Mouse (Mus musculus): ENCODE results near the gene Dctn2. TPM values are rescaled to one million over a fixed set of nuclear protein-coding genes. Genes with fewer than 3 reads are reported as not detected.
A peak's percentile ranks its signal among the peaks of the same experiment; 100 is the strongest.

Dctn2 gene
- total and polyA plus RNA-seq, 3 experiments = 66.3 to 91.9 (median 79.1) TPM

DNA sequence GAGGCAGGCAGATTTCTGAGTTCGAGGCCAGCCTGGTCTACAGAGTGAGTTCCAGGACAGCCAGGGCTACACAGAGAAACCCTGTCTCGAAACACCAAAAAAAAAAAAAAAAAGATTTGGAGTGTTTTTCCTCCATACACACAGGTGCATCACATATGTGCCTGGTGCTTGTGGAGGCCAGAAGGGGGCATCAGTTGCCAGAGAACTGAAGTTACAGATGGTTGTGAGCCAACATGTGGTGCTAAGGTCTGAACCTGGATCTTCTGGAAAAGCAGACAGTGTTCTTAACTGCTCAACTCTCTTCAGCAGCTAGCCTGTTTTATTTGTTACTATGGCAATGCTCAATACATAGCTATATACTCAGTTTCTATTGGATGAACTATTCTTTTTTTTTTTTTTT is 13.6 kb downstream of the Dctn2 start:
- no peak overlapping the region for H3K4me3 ChIP-seq (replicated peaks in 1 of 3; ENCODE audit: low read depth in 2 of 3, low read length in 2 of 3, poor library complexity in 1 of 3)
- no peak overlapping the region for H3K27ac ChIP-seq (ENCODE audit: insufficient read depth, low read depth)
- no peak for TF ChIP-seq ZKSCAN1 (IDR thresholded peaks at IDR 0.05; ENCODE audit: borderline replicate concordance, low read depth, low read length)
- TF ChIP-seq ZC3H11A (IDR thresholded peaks at IDR 0.05; ENCODE audit: low read depth, low read length) = no peak
- no peak for TF ChIP-seq MAFK (IDR thresholded peaks at IDR 0.05; ENCODE audit: insufficient replicate concordance, low read length)
- no peak for TF ChIP-seq KAT2A (IDR thresholded peaks at IDR 0.05; ENCODE audit: insufficient replicate concordance, low read length)
- TF ChIP-seq CTCF (conservative IDR thresholded peaks at IDR 0.05 in 1 of 2, IDR thresholded peaks at IDR 0.05 in 1 of 2; ENCODE audit: low read depth in 2 of 2, low read length in 2 of 2) = no peak
- no peak for TF ChIP-seq CHD1 (IDR thresholded peaks at IDR 0.05; ENCODE audit: low read depth, low read length)
- TF ChIP-seq RCOR1 (conservative IDR thresholded peaks at IDR 0.05; ENCODE audit: low read depth, low read length) = no peak
- TF ChIP-seq NRF1 (IDR thresholded peaks at IDR 0.05; ENCODE audit: low read depth, low read length) = no peak
- TF ChIP-seq MXI1 (IDR thresholded peaks at IDR 0.05; ENCODE audit: low read depth, low read length) = no peak
- no peak for TF ChIP-seq E2F4 (IDR thresholded peaks at IDR 0.05; ENCODE audit: insufficient replicate concordance, low read depth, low read length)
- TF ChIP-seq MEF2A (IDR thresholded peaks at IDR 0.05; ENCODE audit: borderline replicate concordance, low read depth, low read length) = no peak
- no peak for TF ChIP-seq SMC3 (IDR thresholded peaks at IDR 0.05; ENCODE audit: low read depth, low read length)
- TF ChIP-seq MAZ (IDR thresholded peaks at IDR 0.05; ENCODE audit: low read depth, low read length) = no peak
- TF ChIP-seq IRF4 (IDR thresholded peaks at IDR 0.05; ENCODE audit: low read depth, low read length) = no peak
- TF ChIP-seq CHD2 (IDR thresholded peaks at IDR 0.05; ENCODE audit: low read length) = no peak
- TF ChIP-seq BHLHE40 (IDR thresholded peaks at IDR 0.05; ENCODE audit: low read depth, low read length) = no peak
- no peak for TF ChIP-seq TBP (conservative IDR thresholded peaks at IDR 0.05; ENCODE audit: low read depth, low read length)
- TF ChIP-seq USF1 (IDR thresholded peaks at IDR 0.05; ENCODE audit: low read depth, low read length) = no peak
- no peak overlapping the region for H3K4me2 ChIP-seq (ENCODE audit: insufficient read depth, low read depth, poor library complexity, severe bottlenecking)
- no peaks in the 10 kb centered on the region for H3K4me1 ChIP-seq (ENCODE audit: control insufficient read depth in 1 of 2, insufficient read depth in 2 of 2)
- H3K36me3 ChIP-seq (replicated peaks in 1 of 2; ENCODE audit: control insufficient read depth in 1 of 2, insufficient read depth in 1 of 2, low read length in 1 of 2) = peaks cover 78 to 97% of the 10 kb centered on the region in 2 experiments
- no peak for DNase-seq (ENCODE audit: extremely low read depth)
- H3K79me2 ChIP-seq (replicated peaks; ENCODE audit: control insufficient read depth, extremely low read depth, insufficient read depth, poor library complexity, severe bottlenecking) = no peaks in the 10 kb centered on the region
- H3K9ac ChIP-seq (ENCODE audit: insufficient read depth, low read depth) = no peak overlapping the region
- peaks cover 2% of the 10 kb centered on the region for H3K9me3 ChIP-seq (replicated peaks; ENCODE audit: low read length)
- in situ Hi-C loops (cut with MboI; ENCODE audit: low pct_ligation_motif_present, low pct_unique_long_range_greater_than_20kb, low sequenced_read_pairs) = no loop called here
- H3K27me3 ChIP-seq (replicated peaks) = no peaks in the 10 kb centered on the region
- dilution Hi-C loops (cut with MboI; ENCODE audit: extremely low pct_ligation_motif_present, extremely low pct_unique_long_range_greater_than_20kb, low sequenced_read_pairs) = no loop called here

DNA sequence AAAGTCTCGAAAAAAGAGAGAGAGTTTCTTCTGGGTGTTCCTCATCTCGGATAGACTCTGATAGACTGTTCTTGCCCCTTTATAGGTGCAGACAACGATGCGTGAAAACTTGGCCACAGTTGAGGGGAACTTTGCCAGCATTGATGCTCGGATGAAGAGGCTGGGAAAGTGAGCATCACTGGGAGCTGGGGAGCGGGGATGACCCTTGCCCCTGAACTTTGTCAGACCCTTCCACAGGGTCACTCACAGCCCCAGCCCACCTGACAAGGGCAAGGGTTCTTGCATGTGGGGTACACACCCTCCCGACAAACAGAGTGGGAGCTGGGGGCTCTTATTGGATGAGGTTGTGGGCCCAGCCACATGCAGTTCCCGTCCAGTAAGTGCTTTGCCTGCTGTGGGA is 15.1 kb downstream of the Dctn2 start:
- Histone ChIP-seq H3K4me1 (ENCODE audit: control insufficient read depth in 1 of 2, insufficient read depth in 2 of 2) (no peaks in the 10 kb centered on the region; a peak in 1 of 4 replicates), H3K4me3 (replicated peaks in 1 of 3; ENCODE audit: low read depth in 2 of 3, low read length in 2 of 3, poor library complexity in 1 of 3) (no peak overlapping the region), H3K79me2 (replicated peaks; ENCODE audit: control insufficient read depth, extremely low read depth, insufficient read depth, poor library complexity, severe bottlenecking) (no peaks in the 10 kb centered on the region), H3K4me2 (ENCODE audit: insufficient read depth, low read depth, poor library complexity, severe bottlenecking) (no peak overlapping the region), H3K27me3 (replicated peaks) (no peaks in the 10 kb centered on the region), H3K27ac (ENCODE audit: insufficient read depth, low read depth) (no peak overlapping the region), H3K9me3 (replicated peaks; ENCODE audit: low read length) (peaks cover 2% of the 10 kb centered on the region), H3K36me3 (replicated peaks in 1 of 2; ENCODE audit: control insufficient read depth in 1 of 2, insufficient read depth in 1 of 2, low read length in 1 of 2) (peaks cover 80 to 99% of the 10 kb centered on the region in 2 experiments), H3K9ac (ENCODE audit: insufficient read depth, low read depth) (no peak overlapping the region)
- dilution Hi-C loops (cut with MboI; ENCODE audit: extremely low pct_ligation_motif_present, extremely low pct_unique_long_range_greater_than_20kb, low sequenced_read_pairs) (no loop called here), in situ Hi-C loops (cut with MboI; ENCODE audit: low pct_ligation_motif_present, low pct_unique_long_range_greater_than_20kb, low sequenced_read_pairs) (no loop called here)
- DNase-seq (ENCODE audit: extremely low read depth) = no peak
- no peak for TF ChIP-seq CTCF (conservative IDR thresholded peaks at IDR 0.05 in 1 of 2, IDR thresholded peaks at IDR 0.05 in 1 of 2; ENCODE audit: low read depth in 2 of 2, low read length in 2 of 2)
- TF ChIP-seq ZMIZ1 (IDR thresholded peaks at IDR 0.05; ENCODE audit: low read depth, low read length) = 0 out of 2 replicates have a peak, but pooled peaks have one; percentile 35
